Mouse (Mus musculus) embryonic facial prominence, embryonic 11.5 days (tissue): Measurements from ENCODE around the gene Tmtc2. TPM values are rescaled to one million over a fixed set of nuclear protein-coding genes. Genes with fewer than 3 reads are reported as not detected.

Experiments used
- ATAC-seq: fragments of 200-750 bp; cut with Nextera tagmentation; replicated peaks from 2 replicates; pipeline ENCODE4 v1.8.0; 2017; ENCODE audit warnings: low read depth; ENCODE audit not compliant: insufficient number of reproducible peaks, low FRiP score, low TSS enrichment
- DNase-seq: peaks from one replicate; pipeline ENCODE4 v3.0.0-alpha.2; 2015; ENCODE audit warnings: low spot score
- H3K27ac ChIP-seq: fragments of 300-500 bp; sonication (generic); replicated peaks from 2 replicates; pipeline ENCODE4 v1.5.1; 2014; ENCODE audit warnings: mild to moderate bottlenecking, low read depth, low read length, control low read depth
- H3K27me3 ChIP-seq: fragments of 300-500 bp; sonication (generic); 2 replicates; pipeline ENCODE4 v1.6.1; 2014; ENCODE audit warnings: mild to moderate bottlenecking, low read length, moderate library complexity, mixed read lengths; ENCODE audit not compliant: control insufficient read depth, insufficient read depth
- H3K36me3 ChIP-seq: fragments of 300-500 bp; sonication (generic); replicated peaks from 2 replicates; pipeline ENCODE4 v1.6.1; 2014; ENCODE audit warnings: low read depth, mild to moderate bottlenecking, low read length, moderate library complexity, mixed read lengths; ENCODE audit not compliant: control insufficient read depth, insufficient read depth
- H3K4me1 ChIP-seq: fragments of 300-500 bp; sonication (generic); 2 replicates; pipeline ENCODE4 v1.6.1; 2014; ENCODE audit warnings: low read length, mixed read lengths; ENCODE audit not compliant: control insufficient read depth, insufficient read depth
- H3K4me2 ChIP-seq: fragments of 300-500 bp; sonication (generic); 2 replicates; pipeline ENCODE4 v1.6.1; 2014; ENCODE audit warnings: low read depth, mild to moderate bottlenecking, control low read depth, low read length, moderate library complexity
- H3K4me3 ChIP-seq: fragments of 300-500 bp; sonication (generic); 2 replicates; pipeline ENCODE4 v1.5.1; 2014; ENCODE audit warnings: low read depth, low read length, control low read depth
- H3K9ac ChIP-seq: fragments of 300-500 bp; sonication (generic); replicated peaks from 2 replicates; pipeline ENCODE4 v1.6.1; 2014; ENCODE audit warnings: mild to moderate bottlenecking, control low read depth, low read length
- H3K9me3 ChIP-seq: fragments of 300-500 bp; sonication (generic); replicated peaks from 2 replicates; pipeline ENCODE4 v1.6.1; 2016; ENCODE audit warnings: mild to moderate bottlenecking, low read length, inconsistent platforms, mixed read lengths; ENCODE audit not compliant: control insufficient read depth
- WGBS: fragments of 180-500 bp; shearing (Covaris S2); extraction: QIAGEN DNeasy Blood & Tissue Kit; methylation state at CpG from one replicate; pipeline ENCODE4 v1.1.7; 2014; 5-methylcytosine and 5-hydroxymethylcytosine counted together
- polyA plus RNA-seq: library from polyadenylated mRNA; unstranded; fragments of >200 nt; fragmentation: Nextera tagmentation; extraction: Ambion mirVana; gene quantifications from 2 replicates; pipeline ENCODE4 v1.2.1, GENCODE M21; 2014

Gene Tmtc2
- polyA plus RNA-seq, 1 experiment from 2014 or later: 7.8 TPM

- 88% methylated on average over 6 of the region's 6 CpGs for WGBS
Measured at GRCm38 (mm10) chr10:105542081-105542480, 32.2 kb downstream of the Tmtc2 start.

GRCm38 (mm10) chr10:105539697-105540096, 34.6 kb downstream of the Tmtc2 start:
- no peaks in the 10 kb centered on the region for H3K9me3 ChIP-seq
- no peaks in the 10 kb centered on the region for H3K4me1 ChIP-seq
- no peak overlapping the region for H3K9ac ChIP-seq
- 82% methylated on average over 5 of the region's 5 CpGs for WGBS
- no peak overlapping the region for H3K4me3 ChIP-seq
- H3K36me3 ChIP-seq: no peaks in the 10 kb centered on the region
- ATAC-seq (no peak), DNase-seq (no peak)
- H3K27ac ChIP-seq: no peak overlapping the region
- no peaks in the 10 kb centered on the region for H3K27me3 ChIP-seq
- no peak overlapping the region for H3K4me2 ChIP-seq

More at GRCm38 (mm10) chr10:105542081-105542480, 32.2 kb downstream of the Tmtc2 start:
- Histone ChIP-seq H3K9me3 (no peaks in the 10 kb centered on the region), H3K36me3 (no peaks in the 10 kb centered on the region), H3K4me3 (no peak overlapping the region), H3K9ac (no peak overlapping the region), H3K4me1 (no peaks in the 10 kb centered on the region), H3K27me3 (no peaks in the 10 kb centered on the region), H3K4me2 (no peak overlapping the region), H3K27ac (no peak overlapping the region)
- DNase-seq (no peak), ATAC-seq (no peak)

- Histone ChIP-seq H3K27ac (no peak overlapping the region), H3K4me2 (no peak overlapping the region), H3K36me3 (no peaks in the 10 kb centered on the region), H3K4me1 (no peaks in the 10 kb centered on the region), H3K4me3 (no peak overlapping the region), H3K9ac (no peak overlapping the region), H3K9me3 (no peaks in the 10 kb centered on the region), H3K27me3 (no peaks in the 10 kb centered on the region)
- WGBS: 83% methylated on average over 4 of the region's 4 CpGs
- DNase-seq (no peak), ATAC-seq (no peak)
Measured at GRCm38 (mm10) chr10:105536910-105537309, 37.3 kb downstream of the Tmtc2 start.

GRCm38 (mm10) chr10:105535848-105536247, 38.4 kb downstream of the Tmtc2 start:
- H3K27ac ChIP-seq: no peak overlapping the region
- no peaks in the 10 kb centered on the region for H3K4me1 ChIP-seq
- H3K4me3 ChIP-seq: no peak overlapping the region
- no peak overlapping the region for H3K4me2 ChIP-seq
- DNase-seq (no peak), ATAC-seq (no peak)
- no peak overlapping the region for H3K9ac ChIP-seq
- H3K27me3 ChIP-seq: no peaks in the 10 kb centered on the region
- H3K9me3 ChIP-seq: no peaks in the 10 kb centered on the region
- no peaks in the 10 kb centered on the region for H3K36me3 ChIP-seq

GRCm38 (mm10) chr10:105532747-105533146, 41.5 kb downstream of the Tmtc2 start:
- no peak overlapping the region for H3K9ac ChIP-seq
- WGBS: 43% methylated on average over 7 of the region's 7 CpGs
- peak; percentile 61 for DNase-seq
- no peaks in the 10 kb centered on the region for H3K27me3 ChIP-seq
- no peaks in the 10 kb centered on the region for H3K9me3 ChIP-seq
- no peak for ATAC-seq
- H3K27ac ChIP-seq: no peak overlapping the region
- no peaks in the 10 kb centered on the region for H3K36me3 ChIP-seq
- H3K4me1 ChIP-seq: no peaks in the 10 kb centered on the region
- no peak overlapping the region for H3K4me2 ChIP-seq
- no peak overlapping the region for H3K4me3 ChIP-seq

GRCm38 (mm10) chr10:105532019-105532525, 42.2 kb downstream of the Tmtc2 start:
- no peak overlapping the region for H3K4me3 ChIP-seq
- no peak for ATAC-seq
- H3K27me3 ChIP-seq: no peaks in the 10 kb centered on the region
- no peak for DNase-seq
- no peaks in the 10 kb centered on the region for H3K4me1 ChIP-seq
- no peak overlapping the region for H3K4me2 ChIP-seq
- 87% methylated on average over 5 of the region's 5 CpGs for WGBS
- no peaks in the 10 kb centered on the region for H3K36me3 ChIP-seq
- H3K27ac ChIP-seq: no peak overlapping the region
- no peaks in the 10 kb centered on the region for H3K9me3 ChIP-seq
- no peak overlapping the region for H3K9ac ChIP-seq

- Histone ChIP-seq H3K9me3 (no peaks in the 10 kb centered on the region), H3K27ac (no peak overlapping the region), H3K9ac (no peak overlapping the region), H3K36me3 (no peaks in the 10 kb centered on the region), H3K4me3 (no peak overlapping the region), H3K27me3 (no peaks in the 10 kb centered on the region), H3K4me2 (no peak overlapping the region), H3K4me1 (no peaks in the 10 kb centered on the region)
- 81% methylated on average over 9 of the region's 9 CpGs for WGBS
- DNase-seq: no peak
- no peak for ATAC-seq
Measured at GRCm38 (mm10) chr10:105531080-105531894, 43.0 kb downstream of the Tmtc2 start.

- peak; percentile 19 for DNase-seq
- Histone ChIP-seq H3K9ac (no peak overlapping the region), H3K9me3 (no peaks in the 10 kb centered on the region), H3K4me3 (no peak overlapping the region), H3K27me3 (no peaks in the 10 kb centered on the region), H3K4me1 (no peaks in the 10 kb centered on the region), H3K27ac (no peak overlapping the region), H3K4me2 (no peak overlapping the region), H3K36me3 (no peaks in the 10 kb centered on the region)
- 64% methylated on average over 8 of the region's 8 CpGs for WGBS
- ATAC-seq: no peak
Measured at GRCm38 (mm10) chr10:105523405-105524088, 50.7 kb downstream of the Tmtc2 start.
